Mouse (Mus musculus) stomach, postnatal 0 days (tissue): ENCODE results near the gene Imp3. TPM values are rescaled to one million over a fixed set of nuclear protein-coding genes. Genes with fewer than 3 reads are reported as not detected.

Source experiments
- ATAC-seq: fragments of 200-750 bp; cut with Nextera tagmentation; 2 replicates; pipeline ENCODE4 v1.8.0; 2017; ENCODE audit not compliant: low FRiP score, low TSS enrichment
- DNase-seq: peaks from one replicate; pipeline ENCODE4 v3.0.0-alpha.2; 2016; ENCODE audit warnings: low spot score
- H3K27ac ChIP-seq: fragments of 300-500 bp; sonication (generic); replicated peaks from 2 replicates; pipeline ENCODE4 v1.5.1; 2014; ENCODE audit warnings: mild to moderate bottlenecking, control low read depth
- H3K27me3 ChIP-seq: fragments of 300-500 bp; sonication (generic); 2 replicates; pipeline ENCODE4 v1.6.1; 2014; ENCODE audit warnings: low read length; ENCODE audit not compliant: control insufficient read depth, insufficient read depth
- H3K36me3 ChIP-seq: fragments of 300-500 bp; sonication (generic); 2 replicates; pipeline ENCODE4 v1.6.1; 2014; ENCODE audit warnings: low read length, mixed read lengths; ENCODE audit not compliant: control insufficient read depth, insufficient read depth
- H3K4me1 ChIP-seq: fragments of 300-500 bp; sonication (generic); replicated peaks from 2 replicates; pipeline ENCODE4 v1.6.1; 2014; ENCODE audit warnings: antibody characterized with exemption; ENCODE audit not compliant: control insufficient read depth, insufficient read depth
- H3K4me2 ChIP-seq: fragments of 300-500 bp; sonication (generic); replicated peaks from 2 replicates; pipeline ENCODE4 v1.6.1; 2014; ENCODE audit warnings: low read depth, mild to moderate bottlenecking, control low read depth, moderate library complexity
- H3K4me3 ChIP-seq: fragments of 300-500 bp; sonication (generic); 2 replicates; pipeline ENCODE4 v1.5.1; 2014; ENCODE audit warnings: low read depth, low read length, control low read depth
- H3K9ac ChIP-seq: fragments of 300-500 bp; sonication (generic); 2 replicates; pipeline ENCODE4 v1.6.1; 2014; ENCODE audit warnings: mild to moderate bottlenecking, low read length, control low read depth, mixed read lengths
- H3K9me3 ChIP-seq: fragments of 300-500 bp; sonication (generic); 2 replicates; pipeline ENCODE4 v1.6.1; 2016; ENCODE audit warnings: low read length; ENCODE audit not compliant: control insufficient read depth
- CTCF ChIP-seq: IDR thresholded peaks from 2 replicates; pipeline ENCODE4 v1.5.1; 2016; ENCODE audit warnings: antibody characterized with exemption, low read depth, mild to moderate bottlenecking, moderate library complexity
- EP300 ChIP-seq: optimal IDR thresholded peaks from 2 replicates; pipeline ENCODE3; 2016; ENCODE audit warnings: antibody characterized with exemption
- WGBS: fragments of 180-500 bp; shearing (Covaris S2); extraction: QIAGEN DNeasy Blood & Tissue Kit; methylation state at CpG from one replicate; pipeline ENCODE4 v1.1.7; 2014; 5-methylcytosine and 5-hydroxymethylcytosine counted together
- polyA plus RNA-seq: library from polyadenylated mRNA; unstranded; fragments of >200 nt; fragmentation: Nextera tagmentation; extraction: Ambion mirVana; gene quantifications from 2 replicates; pipeline ENCODE4 v1.2.1, GENCODE M21; 2015

Gene Imp3
- polyA plus RNA-seq, 1 experiment from 2014 or later: 83.8 TPM

- H3K4me2 ChIP-seq: no peak overlapping the region
- no peak for TF ChIP-seq CTCF
- TF ChIP-seq EP300: no peak
- no peaks in the 10 kb centered on the region for H3K4me1 ChIP-seq
- H3K27me3 ChIP-seq: no peaks in the 10 kb centered on the region
- no peak overlapping the region for H3K4me3 ChIP-seq
- ATAC-seq (no peak), DNase-seq (no peak)
- H3K9me3 ChIP-seq: no peaks in the 10 kb centered on the region
- no peak overlapping the region for H3K9ac ChIP-seq
- 67% methylated on average over 7 of the region's 7 CpGs for WGBS
- no peak overlapping the region for H3K27ac ChIP-seq
- H3K36me3 ChIP-seq: no peaks in the 10 kb centered on the region
Observed at GRCm38 (mm10) chr9:56956966-56957675, 19.8 kb downstream of the Imp3 start.

GRCm38 (mm10) chr9:56958689-56959088, 21.4 kb downstream of the Imp3 start:
- no peak overlapping the region for H3K9ac ChIP-seq
- DNase-seq: no peak
- H3K27me3 ChIP-seq: no peaks in the 10 kb centered on the region
- no peaks in the 10 kb centered on the region for H3K4me1 ChIP-seq
- no peak for TF ChIP-seq CTCF
- TF ChIP-seq EP300: no peak
- H3K9me3 ChIP-seq: no peaks in the 10 kb centered on the region
- no peak overlapping the region for H3K4me3 ChIP-seq
- no peak overlapping the region for H3K4me2 ChIP-seq
- ATAC-seq: no peak
- 92% methylated on average over 2 of the region's 2 CpGs for WGBS
- H3K36me3 ChIP-seq: peaks cover 4% of the 10 kb centered on the region; the same call in 1 of the 2 replicates
- H3K27ac ChIP-seq: no peak overlapping the region

- Histone ChIP-seq H3K9me3 (no peaks in the 10 kb centered on the region), H3K4me1 (no peaks in the 10 kb centered on the region), H3K36me3 (peaks cover 4% of the 10 kb centered on the region; the same call in 1 of the 2 replicates), H3K27ac (no peak overlapping the region), H3K9ac (no peak overlapping the region), H3K4me2 (no peak overlapping the region), H3K27me3 (no peaks in the 10 kb centered on the region), H3K4me3 (no peak overlapping the region)
- ATAC-seq (no peak), DNase-seq (no peak)
- 97% methylated on average over 3 of the region's 3 CpGs for whole genome bisulfite sequencing
- TF ChIP-seq CTCF (no peak), EP300 (no peak)
Observed at GRCm38 (mm10) chr9:56961591-56961990, 24.3 kb downstream of the Imp3 start.

- Histone ChIP-seq H3K9me3 (no peaks in the 10 kb centered on the region), H3K9ac (no peak overlapping the region), H3K4me3 (no peak overlapping the region), H3K4me1 (no peaks in the 10 kb centered on the region), H3K36me3 (no peaks in the 10 kb centered on the region), H3K27me3 (no peaks in the 10 kb centered on the region), H3K4me2 (no peak overlapping the region), H3K27ac (no peak overlapping the region)
- no peak for ATAC-seq
- TF ChIP-seq CTCF (no peak), EP300 (no peak)
- no peak for DNase-seq
- WGBS: 81% methylated on average over 2 of the region's 2 CpGs
Observed at GRCm38 (mm10) chr9:56970158-56970557, 32.9 kb downstream of the Imp3 start.

GRCm38 (mm10) chr9:56973960-56974524, 36.8 kb downstream of the Imp3 start:
- Histone ChIP-seq H3K27me3 (no peaks in the 10 kb centered on the region), H3K9me3 (no peaks in the 10 kb centered on the region), H3K4me2 (no peak overlapping the region), H3K4me1 (no peaks in the 10 kb centered on the region), H3K4me3 (no peak overlapping the region), H3K36me3 (no peaks in the 10 kb centered on the region), H3K27ac (no peak overlapping the region), H3K9ac (no peak overlapping the region)
- no peak for ATAC-seq
- TF ChIP-seq CTCF: no peak
- no peak for TF ChIP-seq EP300
- WGBS: 84% methylated on average over 7 of the region's 8 CpGs
- no peak for DNase-seq

GRCm38 (mm10) chr9:56975199-56975598, 37.9 kb downstream of the Imp3 start:
- Histone ChIP-seq H3K36me3 (peaks cover 5% of the 10 kb centered on the region; the same call in 1 of the 2 replicates), H3K4me3 (no peak overlapping the region), H3K4me2 (no peak overlapping the region), H3K27me3 (no peaks in the 10 kb centered on the region), H3K9me3 (no peaks in the 10 kb centered on the region), H3K27ac (no peak overlapping the region), H3K4me1 (no peaks in the 10 kb centered on the region), H3K9ac (no peak overlapping the region)
- no peak for DNase-seq
- WGBS: 73% methylated on average over 3 of the region's 3 CpGs
- ATAC-seq: no peak
- TF ChIP-seq EP300 (no peak), CTCF (no peak)
